Mouse (Mus musculus): ENCODE measurements around the gene Lypd1. TPM values are rescaled to one million over a fixed set of nuclear protein-coding genes. Genes with fewer than 3 reads are reported as not detected.

Lypd1 gene
- polyA plus RNA-seq, 1 experiment from 2014 or later: 0.51 TPM

DNA sequence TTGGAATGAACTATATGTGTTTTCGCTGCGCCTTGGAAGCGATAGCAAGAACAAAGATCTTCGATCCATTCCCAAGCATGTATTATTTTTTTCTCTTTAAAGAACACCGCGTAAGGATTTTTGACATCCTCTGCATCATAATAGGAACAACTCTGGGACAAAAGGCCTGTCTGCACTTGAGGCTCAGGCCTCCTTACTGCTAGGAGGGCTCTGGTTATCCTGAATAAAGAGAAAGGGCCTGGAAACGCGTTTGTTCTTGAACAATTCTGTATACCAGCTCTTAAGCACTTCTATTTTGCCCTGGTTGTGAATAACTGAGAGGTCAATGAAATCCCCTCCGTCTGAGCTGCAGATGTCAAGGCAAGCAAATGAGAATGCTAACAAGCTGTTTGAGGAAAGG lies 19.7 kb downstream of the Lypd1 start:
- no peak overlapping the region for H3K27ac ChIP-seq (ENCODE audit: low read length)
- H3K4me1 ChIP-seq (ENCODE audit: insufficient read depth, low read depth, low read length): no peaks in the 10 kb centered on the region
- DNase-seq (ENCODE audit: low spot score) (no peak), ATAC-seq (no peak)
- no peaks in the 10 kb centered on the region for H3K27me3 ChIP-seq (replicated peaks; ENCODE audit: insufficient read depth, low read length)
- TF ChIP-seq EP300 (IDR thresholded peaks at IDR 0.05) (no peak), CTCF (IDR thresholded peaks at IDR 0.05) (no peak)
- H3K4me2 ChIP-seq (replicated peaks; ENCODE audit: low read depth, low read length): no peak overlapping the region
- H3K36me3 ChIP-seq (ENCODE audit: insufficient read depth, low read length): no peaks in the 10 kb centered on the region
- no peak overlapping the region for H3K4me3 ChIP-seq (ENCODE audit: low read depth, low read length)
- H3K9ac ChIP-seq (replicated peaks; ENCODE audit: low read depth): no peak overlapping the region
- 85% methylated on average over 9 of the region's 9 CpGs for WGBS
- H3K9me3 ChIP-seq (ENCODE audit: low read length): no peaks in the 10 kb centered on the region

DNA sequence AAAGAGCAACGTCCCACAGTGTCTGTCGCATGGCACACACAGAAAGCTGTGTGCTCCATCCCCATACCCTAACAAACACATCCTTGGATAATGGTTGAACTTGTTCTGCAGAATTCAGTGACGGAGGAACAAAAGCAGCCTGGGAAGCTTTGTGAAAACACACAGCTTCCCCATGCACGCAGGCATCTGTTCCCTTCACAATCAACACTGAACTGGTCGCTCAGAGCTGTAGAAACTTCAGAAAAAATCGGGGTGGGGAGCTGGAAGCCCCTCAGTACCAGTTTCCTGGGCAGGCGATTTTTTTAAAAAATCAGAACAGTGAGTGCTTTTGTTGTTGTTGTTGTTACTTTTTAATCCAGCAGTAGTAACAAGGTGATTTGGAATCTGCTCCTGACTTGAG lies 42.8 kb downstream of the Lypd1 start:
- Histone ChIP-seq H3K9ac (replicated peaks; ENCODE audit: low read depth) (no peak overlapping the region), H3K4me3 (ENCODE audit: low read depth, low read length) (no peak overlapping the region), H3K4me2 (replicated peaks; ENCODE audit: low read depth, low read length) (no peak overlapping the region), H3K27ac (ENCODE audit: low read length) (no peak overlapping the region), H3K9me3 (ENCODE audit: low read length) (no peaks in the 10 kb centered on the region), H3K4me1 (ENCODE audit: insufficient read depth, low read depth, low read length) (no peaks in the 10 kb centered on the region), H3K27me3 (replicated peaks; ENCODE audit: insufficient read depth, low read length) (no peaks in the 10 kb centered on the region), H3K36me3 (ENCODE audit: insufficient read depth, low read length) (no peaks in the 10 kb centered on the region)
- no peak for TF ChIP-seq EP300 (IDR thresholded peaks at IDR 0.05)
- no peak for TF ChIP-seq CTCF (IDR thresholded peaks at IDR 0.05)
- DNase-seq (ENCODE audit: low spot score): no peak
- ATAC-seq: no peak
- 49% methylated on average over 7 of the region's 7 CpGs for WGBS

DNA sequence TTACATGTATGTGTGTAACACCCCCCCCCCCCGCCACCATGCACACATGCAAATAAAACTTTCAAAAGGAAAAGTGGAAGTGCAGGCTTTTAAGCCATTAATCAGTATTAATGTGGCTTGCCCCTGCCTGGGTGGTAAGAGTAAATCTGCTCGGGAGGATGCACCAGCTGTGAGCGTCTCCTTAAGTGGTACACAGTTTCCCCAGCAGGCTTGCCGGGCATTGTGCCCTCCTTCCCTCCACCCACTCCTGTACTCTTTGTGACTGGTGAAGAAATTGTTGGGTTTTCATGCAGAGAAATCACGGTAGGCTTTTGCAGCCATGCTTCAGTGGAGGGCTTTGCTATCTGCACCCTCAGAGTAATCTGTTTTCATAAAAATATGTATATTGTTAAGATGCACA lies 54.3 kb downstream of the Lypd1 start:
- no peak for TF ChIP-seq CTCF (IDR thresholded peaks at IDR 0.05)
- no peak for TF ChIP-seq EP300 (IDR thresholded peaks at IDR 0.05)
- ATAC-seq: no peak
- H3K9ac ChIP-seq (replicated peaks; ENCODE audit: low read depth): no peak overlapping the region
- H3K4me1 ChIP-seq (ENCODE audit: insufficient read depth, low read depth, low read length): no peaks in the 10 kb centered on the region
- no peaks in the 10 kb centered on the region for H3K9me3 ChIP-seq (ENCODE audit: low read length)
- WGBS: 74% methylated on average over 5 of the region's 5 CpGs
- H3K4me3 ChIP-seq (ENCODE audit: low read depth, low read length): no peak overlapping the region
- no peak overlapping the region for H3K27ac ChIP-seq (ENCODE audit: low read length)
- H3K36me3 ChIP-seq (ENCODE audit: insufficient read depth, low read length): no peaks in the 10 kb centered on the region
- no peak overlapping the region for H3K4me2 ChIP-seq (replicated peaks; ENCODE audit: low read depth, low read length)
- H3K27me3 ChIP-seq (replicated peaks; ENCODE audit: insufficient read depth, low read length): no peaks in the 10 kb centered on the region
- no peak for DNase-seq (ENCODE audit: low spot score)

DNA sequence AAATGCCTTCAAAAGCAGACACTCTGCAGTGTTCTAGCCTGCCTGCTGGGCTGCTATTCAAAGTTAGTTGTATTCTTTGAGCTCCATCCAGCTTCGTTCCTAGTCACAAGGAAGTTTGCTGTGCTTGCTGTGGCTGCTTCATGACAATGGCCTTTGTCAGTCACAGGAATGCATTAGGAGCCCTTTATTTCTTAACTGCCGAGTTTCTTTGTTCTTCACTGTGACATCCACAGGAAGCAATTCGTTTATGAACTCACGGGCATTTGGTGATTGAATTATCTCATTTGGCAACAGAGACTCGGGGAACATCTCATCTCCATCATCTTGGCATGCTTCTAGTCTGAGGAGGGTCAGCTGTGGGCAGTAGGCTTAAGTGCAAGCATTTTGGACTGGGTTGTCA lies 58.3 kb downstream of the Lypd1 start:
- DNase-seq (ENCODE audit: low spot score) (no peak), ATAC-seq (no peak)
- TF ChIP-seq CTCF (IDR thresholded peaks at IDR 0.05): no peak
- TF ChIP-seq EP300 (IDR thresholded peaks at IDR 0.05): no peak
- Histone ChIP-seq H3K4me1 (ENCODE audit: insufficient read depth, low read depth, low read length) (no peaks in the 10 kb centered on the region), H3K9me3 (ENCODE audit: low read length) (no peaks in the 10 kb centered on the region), H3K9ac (replicated peaks; ENCODE audit: low read depth) (no peak overlapping the region), H3K4me3 (ENCODE audit: low read depth, low read length) (no peak overlapping the region), H3K4me2 (replicated peaks; ENCODE audit: low read depth, low read length) (no peak overlapping the region), H3K27ac (ENCODE audit: low read length) (no peak overlapping the region), H3K36me3 (ENCODE audit: insufficient read depth, low read length) (no peaks in the 10 kb centered on the region), H3K27me3 (replicated peaks; ENCODE audit: insufficient read depth, low read length) (no peaks in the 10 kb centered on the region)
- WGBS: 18% methylated on average over 5 of the region's 5 CpGs

DNA sequence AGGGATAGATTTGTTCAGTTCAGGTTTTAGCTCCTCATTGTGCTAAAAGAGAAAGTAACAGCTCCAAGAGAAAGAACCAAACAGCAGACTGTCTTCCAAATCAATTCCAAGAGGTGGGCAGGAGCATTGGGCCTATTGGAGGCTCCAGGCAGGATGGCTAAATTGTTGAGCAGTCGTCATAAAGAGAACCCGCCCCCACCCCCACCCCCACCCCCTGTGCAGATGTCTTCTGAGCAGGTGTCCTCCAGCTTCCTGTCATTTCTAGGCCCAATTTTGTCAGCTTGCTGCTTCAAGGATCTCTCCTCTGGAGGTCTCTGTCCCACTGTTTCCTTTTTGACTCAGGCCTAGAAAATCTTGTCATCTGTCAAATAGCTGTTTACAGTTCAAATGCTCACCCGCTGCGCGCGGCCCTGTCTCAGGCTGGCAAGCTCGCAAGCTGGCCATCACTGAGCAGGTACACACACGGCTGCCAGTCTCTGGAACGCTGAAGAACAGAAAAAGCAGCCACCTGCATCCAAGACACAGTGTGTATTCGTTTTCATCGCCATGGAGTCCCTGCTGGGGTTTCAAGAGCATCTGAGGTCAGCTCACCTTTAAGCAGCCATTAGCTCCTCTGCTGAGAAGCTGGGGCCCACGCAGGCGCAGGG lies 73.0 kb downstream of the Lypd1 start:
- ATAC-seq: no peak
- 47% methylated on average over 13 of the region's 13 CpGs for WGBS

DNA sequence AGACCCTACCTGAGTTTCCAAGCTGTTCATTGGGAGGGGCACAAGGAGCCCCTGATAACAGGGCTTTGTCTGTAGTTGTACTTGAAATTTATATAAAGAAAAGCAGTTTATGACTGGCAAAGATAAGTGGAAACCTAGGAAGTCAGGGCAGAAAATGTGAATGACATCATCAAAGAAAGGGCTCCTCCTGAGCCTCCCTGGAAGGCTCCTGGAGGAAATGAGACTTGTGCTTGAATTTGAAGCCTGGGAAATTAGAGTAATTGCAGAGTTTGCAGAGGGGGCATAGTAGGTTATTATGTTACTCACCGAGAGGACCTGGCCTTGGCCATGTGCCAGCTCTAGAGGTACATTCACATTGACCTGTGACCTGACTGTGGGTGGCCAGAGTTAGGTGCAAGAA lies 75.4 kb downstream of the Lypd1 start:
- H3K4me3 ChIP-seq (ENCODE audit: low read depth, low read length): no peak overlapping the region
- 26% methylated on average over 1 of the region's 1 CpGs for WGBS
- TF ChIP-seq EP300 (IDR thresholded peaks at IDR 0.05) (no peak), CTCF (IDR thresholded peaks at IDR 0.05) (no peak)
- H3K9me3 ChIP-seq (ENCODE audit: low read length): no peaks in the 10 kb centered on the region
- H3K36me3 ChIP-seq (ENCODE audit: insufficient read depth, low read length): no peaks in the 10 kb centered on the region
- H3K27ac ChIP-seq (ENCODE audit: low read length): no peak overlapping the region
- no peak overlapping the region for H3K9ac ChIP-seq (replicated peaks; ENCODE audit: low read depth)
- H3K4me2 ChIP-seq (replicated peaks; ENCODE audit: low read depth, low read length): no peak overlapping the region
- no peak for DNase-seq (ENCODE audit: low spot score)
- H3K4me1 ChIP-seq (ENCODE audit: insufficient read depth, low read depth, low read length): no peaks in the 10 kb centered on the region
- ATAC-seq: no peak
- H3K27me3 ChIP-seq (replicated peaks; ENCODE audit: insufficient read depth, low read length): no peaks in the 10 kb centered on the region

More for the DNA sequence above, 73.0 kb downstream of the Lypd1 start:
- Histone ChIP-seq H3K27ac (ENCODE audit: low read length) (no peak overlapping the region), H3K4me1 (ENCODE audit: insufficient read depth, low read depth, low read length) (no peaks in the 10 kb centered on the region), H3K4me2 (replicated peaks; ENCODE audit: low read depth, low read length) (no peak overlapping the region), H3K36me3 (ENCODE audit: insufficient read depth, low read length) (no peaks in the 10 kb centered on the region), H3K27me3 (replicated peaks; ENCODE audit: insufficient read depth, low read length) (no peaks in the 10 kb centered on the region), H3K9ac (replicated peaks; ENCODE audit: low read depth) (no peak overlapping the region), H3K9me3 (ENCODE audit: low read length) (no peaks in the 10 kb centered on the region), H3K4me3 (ENCODE audit: low read depth, low read length) (no peak overlapping the region)
- no peak for DNase-seq (ENCODE audit: low spot score)
- TF ChIP-seq CTCF (IDR thresholded peaks at IDR 0.05) (no peak), EP300 (IDR thresholded peaks at IDR 0.05) (no peak)

DNA sequence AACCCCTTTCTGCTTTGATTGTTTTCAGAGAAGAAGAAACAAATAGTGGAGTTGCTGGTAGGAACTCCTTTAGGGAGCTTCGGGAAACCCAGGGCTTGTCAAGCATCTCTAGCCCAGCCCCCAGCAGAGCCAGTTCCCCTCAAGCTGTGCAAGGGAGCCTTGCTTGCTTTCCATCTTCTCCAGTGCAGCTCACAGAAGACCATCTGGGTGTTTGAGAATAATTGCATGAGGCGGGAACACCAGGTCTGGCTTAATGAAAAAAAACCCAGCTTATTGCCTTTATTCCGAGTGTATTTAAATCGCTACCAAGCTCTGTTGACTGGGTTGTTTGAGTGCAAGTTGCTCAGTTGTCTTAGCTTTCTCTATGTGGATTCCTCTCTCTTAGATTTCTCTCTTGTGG lies 89.3 kb downstream of the Lypd1 start:
- Histone ChIP-seq H3K9ac (replicated peaks; ENCODE audit: low read depth) (no peak overlapping the region), H3K27ac (ENCODE audit: low read length) (no peak overlapping the region), H3K4me2 (replicated peaks; ENCODE audit: low read depth, low read length) (no peak overlapping the region), H3K4me1 (ENCODE audit: insufficient read depth, low read depth, low read length) (no peaks in the 10 kb centered on the region), H3K36me3 (ENCODE audit: insufficient read depth, low read length) (no peaks in the 10 kb centered on the region), H3K4me3 (ENCODE audit: low read depth, low read length) (no peak overlapping the region), H3K9me3 (ENCODE audit: low read length) (no peaks in the 10 kb centered on the region), H3K27me3 (replicated peaks; ENCODE audit: insufficient read depth, low read length) (no peaks in the 10 kb centered on the region)
- ATAC-seq: no peak
- no peak for DNase-seq (ENCODE audit: low spot score)
- WGBS: 79% methylated on average over 4 of the region's 4 CpGs
- no peak for TF ChIP-seq CTCF (IDR thresholded peaks at IDR 0.05)
- no peak for TF ChIP-seq EP300 (IDR thresholded peaks at IDR 0.05)
